Mouse (Mus musculus) ovary, postnatal 10 days (tissue): ENCODE data around the gene Vps13c.

ENCODE experiments used
- DNase-seq: peaks from one replicate; pipeline ENCODE4 v3.0.0; 2022; ENCODE audit warnings: low spot score

Vps13c gene

DNA sequence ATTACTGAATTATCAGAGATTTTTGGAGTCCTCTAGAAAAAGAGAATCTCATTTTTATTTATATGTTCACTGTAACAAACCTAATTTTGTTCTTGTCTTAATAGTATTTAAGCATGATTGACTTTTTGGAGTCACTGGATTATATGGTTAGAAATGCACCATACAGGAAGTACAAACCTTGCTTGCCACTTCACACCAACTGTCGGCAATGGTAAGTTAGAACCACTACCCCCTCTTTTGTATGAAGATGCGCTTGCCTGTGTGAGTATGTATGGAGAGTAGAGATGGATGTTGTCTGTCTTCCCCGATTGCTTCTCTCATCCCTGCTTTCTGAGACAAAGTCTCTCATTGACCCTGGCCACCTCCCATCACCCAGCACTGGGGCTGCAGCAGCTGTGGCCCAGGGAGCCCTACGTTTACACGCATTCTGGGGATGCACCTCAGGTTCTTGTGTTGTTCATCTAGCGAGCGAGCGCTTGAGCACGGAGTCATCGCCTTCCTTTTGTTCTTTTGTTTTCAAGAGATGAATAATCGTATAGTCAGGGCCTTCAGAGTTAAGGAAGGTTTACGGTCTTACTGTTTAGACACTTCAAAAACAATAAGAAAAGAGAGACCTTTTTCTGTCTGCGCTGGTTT is 43.3 kb downstream of the Vps13c start:
- no peak for DNase-seq

DNA sequence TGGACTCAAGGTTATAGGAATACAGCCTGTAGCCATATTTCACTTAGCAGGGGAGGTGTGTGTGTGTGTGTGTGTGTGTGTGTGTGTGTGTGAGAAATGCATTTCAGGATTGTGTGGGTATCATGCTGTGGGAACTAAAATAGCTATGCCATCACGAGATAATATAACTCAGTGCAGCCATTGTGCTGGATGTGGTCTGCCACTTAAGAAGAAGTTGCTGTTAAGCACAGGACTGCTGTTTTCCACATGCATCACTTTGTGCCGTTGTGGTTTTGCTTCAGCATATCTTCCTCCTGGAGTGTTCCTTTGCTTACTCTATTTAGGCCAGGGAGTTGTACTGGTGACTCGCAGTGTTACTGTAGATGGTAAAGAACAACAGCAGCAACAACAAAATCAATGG is 43.9 kb downstream of the Vps13c start:
- no peak for DNase-seq

DNA sequence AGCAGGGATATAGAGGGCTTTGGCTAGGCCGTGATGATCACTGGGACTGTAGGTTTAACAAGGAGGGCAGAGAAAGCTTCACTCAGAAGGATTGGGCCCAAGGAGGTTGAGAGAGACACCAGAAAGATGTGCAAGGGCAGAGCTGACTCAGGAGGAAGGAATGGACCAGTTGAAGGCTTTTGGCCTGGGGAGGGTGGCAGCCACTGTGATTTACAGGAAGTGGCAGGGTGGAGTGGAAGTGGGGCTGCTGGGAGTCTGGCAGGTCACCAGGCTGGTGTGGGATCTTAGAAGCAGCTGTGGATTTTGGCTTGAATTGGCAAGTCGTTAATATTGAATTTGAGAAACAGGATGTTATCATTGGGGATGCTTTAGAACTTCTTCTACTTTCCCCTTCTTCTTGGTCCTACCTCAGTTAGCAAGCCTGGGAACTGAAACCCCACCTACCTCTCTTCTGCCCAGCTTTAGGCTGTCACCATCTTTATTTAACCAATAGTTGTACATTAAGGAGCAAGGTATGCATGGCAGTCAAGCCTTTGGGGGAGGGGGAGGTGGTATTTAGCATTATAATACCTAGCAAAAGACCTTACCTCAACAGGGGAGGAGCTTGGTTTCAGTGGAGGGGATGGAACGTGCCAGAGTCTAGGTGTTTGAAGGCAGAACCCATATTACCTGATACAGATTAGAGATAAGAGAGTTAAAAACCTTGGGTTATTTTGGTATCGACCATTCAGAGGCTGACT is 47.0 kb downstream of the Vps13c start:
- DNase-seq = no peak

DNA sequence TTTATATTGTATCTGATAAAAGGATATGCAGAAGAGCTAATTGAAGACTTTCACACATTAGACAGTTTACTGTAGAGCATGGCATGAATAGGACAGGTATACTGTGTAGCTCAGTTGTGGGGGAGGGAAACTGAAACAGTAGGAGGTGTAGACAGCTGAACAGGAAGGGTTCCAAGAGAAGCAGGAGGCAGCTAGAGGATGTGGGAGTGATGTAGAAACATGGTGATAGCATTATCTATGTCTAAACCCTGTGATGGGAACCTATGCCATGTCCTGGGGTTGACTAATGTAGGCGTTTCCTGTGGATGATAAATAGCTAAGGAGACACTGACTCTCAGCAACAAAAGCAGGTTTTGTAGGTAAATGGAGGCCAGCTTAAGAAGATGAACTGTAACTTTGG is 53.3 kb downstream of the Vps13c start:
- no peak for DNase-seq

DNA sequence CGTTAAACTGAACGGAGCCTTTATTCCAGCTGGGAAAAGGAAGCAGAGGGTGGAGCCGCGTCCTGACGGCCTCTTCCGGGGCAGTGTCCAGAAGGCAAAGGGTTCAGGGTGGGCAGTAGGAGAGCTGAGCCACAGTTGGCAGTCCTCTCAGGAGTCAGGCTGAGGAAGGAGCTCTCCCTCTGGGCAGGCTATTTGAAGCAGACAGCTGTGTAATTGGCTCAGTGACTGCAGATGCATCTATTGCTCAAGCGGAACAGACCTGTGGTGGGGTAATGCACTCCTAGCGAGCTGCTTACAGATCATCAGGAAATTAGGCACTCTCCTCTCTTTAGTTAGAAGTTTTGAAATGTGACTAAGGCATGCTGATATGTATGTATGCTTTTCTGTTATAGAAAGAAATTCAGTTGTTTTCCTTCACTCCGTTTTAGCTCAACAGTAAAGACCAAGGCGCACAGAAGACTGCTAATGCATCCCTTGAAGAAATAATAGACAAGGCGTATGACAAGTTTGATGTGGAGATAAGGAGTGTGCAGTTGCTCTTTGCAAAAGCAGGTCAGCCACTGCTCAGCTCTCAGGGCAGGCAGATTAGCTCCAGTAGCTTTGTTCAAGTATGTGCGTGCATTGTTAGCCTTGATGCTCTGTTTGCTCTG is 56.6 kb downstream of the Vps13c start:
- DNase-seq = no peak

DNA sequence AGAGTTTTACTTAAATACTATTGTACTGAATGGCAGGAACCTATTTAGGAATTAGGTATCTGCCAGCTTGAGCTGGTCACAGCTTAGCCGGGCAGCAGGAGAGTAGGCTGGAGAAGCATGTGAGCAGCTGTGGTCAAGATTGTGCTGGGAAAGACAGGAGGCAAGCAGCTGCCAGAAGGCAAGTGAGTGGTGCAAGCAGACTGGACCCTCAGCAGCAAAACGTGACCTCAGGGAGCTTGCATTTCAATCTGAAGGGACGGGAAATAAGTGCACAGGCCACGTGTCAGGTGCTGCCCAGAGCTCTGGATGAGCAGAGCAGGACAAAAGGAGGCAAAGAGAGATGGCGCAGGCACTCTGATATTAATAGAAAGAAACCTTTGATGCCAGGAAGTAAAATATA is 60.2 kb downstream of the Vps13c start:
- DNase-seq = no peak

DNA sequence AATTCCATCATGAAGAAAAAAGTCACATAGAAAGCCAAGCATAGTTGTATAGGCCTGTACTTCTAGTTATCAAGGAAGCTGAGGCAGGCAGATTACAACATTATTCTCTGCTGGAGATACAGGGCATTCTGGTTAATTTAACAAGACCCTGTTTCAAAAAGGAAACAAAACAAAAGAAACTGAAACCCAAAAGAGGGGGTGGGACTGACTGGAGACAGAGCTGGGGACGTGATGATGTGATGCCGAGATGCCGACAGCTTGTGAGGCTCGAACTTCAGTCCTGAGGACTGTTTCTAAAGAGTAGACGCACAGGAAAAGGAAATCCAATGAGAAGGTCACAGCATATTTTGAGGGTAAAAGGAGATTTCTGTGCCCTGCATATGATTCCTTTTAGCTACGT is 64.2 kb downstream of the Vps13c start:
- DNase-seq = no peak

DNA sequence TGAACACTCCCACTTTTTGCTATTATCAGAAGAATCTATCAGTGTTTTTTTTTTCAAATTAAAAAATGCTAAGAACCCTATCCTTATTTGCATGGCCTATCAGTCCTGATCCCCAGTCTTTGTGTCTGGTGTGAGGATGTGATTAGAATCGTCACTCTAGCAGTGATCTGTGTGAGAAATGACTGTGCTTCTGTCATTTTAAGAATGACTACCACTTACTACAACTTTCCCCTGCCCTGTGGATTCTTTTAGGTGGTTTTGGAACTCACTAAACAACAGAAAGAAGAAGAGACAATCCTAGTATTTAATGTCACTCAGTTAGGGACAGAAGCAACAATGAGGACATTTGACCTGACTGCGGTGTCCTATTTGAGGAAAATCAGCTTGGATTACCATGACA is 65.3 kb downstream of the Vps13c start:
- DNase-seq = no peak

DNA sequence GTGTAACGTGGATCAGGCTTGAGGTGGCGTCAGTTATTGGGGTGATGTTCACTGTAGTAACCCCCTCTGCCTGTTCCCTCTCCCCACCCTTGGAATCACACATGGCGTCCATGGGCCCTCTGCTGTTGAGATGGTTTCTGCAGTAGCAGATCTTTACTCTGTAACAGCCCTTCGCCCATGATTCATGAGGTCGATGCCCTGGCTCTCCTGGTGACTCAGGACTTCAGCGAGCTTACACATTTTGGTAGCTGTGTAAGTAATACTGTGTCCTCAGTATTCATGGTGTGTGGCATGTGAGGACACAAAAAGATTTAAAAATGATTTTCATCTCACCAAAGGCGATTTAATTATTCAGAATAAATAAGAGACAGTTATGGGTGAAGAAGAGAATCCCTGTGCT is 74.5 kb downstream of the Vps13c start:
- no peak for DNase-seq

DNA sequence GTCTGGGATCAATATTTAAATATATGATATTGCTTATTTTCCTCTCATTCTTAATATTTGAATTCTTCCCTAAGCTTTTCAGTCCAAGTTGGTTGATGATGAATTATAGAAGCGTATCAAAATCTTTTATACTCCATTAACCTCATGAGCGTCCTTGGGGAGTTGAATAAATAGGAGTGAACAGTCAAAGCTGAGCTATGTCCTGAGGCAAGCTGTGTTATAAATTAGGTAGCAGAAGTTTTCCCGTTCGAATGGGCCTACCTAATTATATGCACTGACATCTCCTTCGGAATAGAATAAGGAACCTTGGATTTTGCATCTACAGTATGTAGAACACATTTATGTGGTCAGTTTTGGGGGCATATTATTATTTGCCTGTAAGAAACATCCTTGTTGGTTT is 82.2 kb downstream of the Vps13c start:
- no peak for DNase-seq

DNA sequence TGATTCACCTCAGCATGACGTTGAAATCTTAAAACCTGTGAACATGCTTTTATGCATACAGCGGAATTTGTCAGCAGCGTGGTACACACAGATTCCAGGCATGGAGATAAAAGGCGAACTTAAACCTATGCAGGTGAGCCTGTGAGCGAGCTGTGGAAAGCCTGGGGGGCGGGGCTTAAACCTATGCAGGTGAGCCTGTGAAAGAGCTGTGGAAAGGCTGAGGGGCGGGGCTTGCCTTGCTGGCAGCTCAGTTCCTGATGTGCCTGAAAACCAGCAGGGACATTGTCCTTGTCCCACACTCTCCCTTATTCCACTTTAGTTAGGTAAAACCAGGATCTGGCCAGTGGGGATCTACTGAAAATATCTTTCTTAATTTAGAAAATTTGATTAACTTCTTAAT is 90.4 kb downstream of the Vps13c start:
- DNase-seq = no peak

DNA sequence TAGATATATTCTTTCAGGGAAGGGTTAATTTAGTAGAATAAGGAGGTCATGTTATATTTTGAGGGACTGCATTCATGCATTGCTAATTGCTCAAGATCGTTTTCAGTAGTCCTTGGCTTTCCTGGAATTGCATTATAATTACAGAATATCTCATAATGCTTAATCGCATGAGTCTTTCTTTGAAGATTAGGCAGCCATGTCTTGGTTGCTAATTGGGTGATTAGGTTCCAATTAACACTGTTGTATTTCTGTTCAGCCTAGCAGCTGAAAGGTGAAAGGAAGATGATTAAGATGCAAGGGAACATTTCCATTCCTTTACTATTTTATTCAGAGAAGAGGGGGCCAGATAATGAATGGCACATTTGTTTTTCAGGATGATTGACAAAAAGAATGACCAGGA is 97.1 kb downstream of the Vps13c start:
- no peak for DNase-seq

DNA sequence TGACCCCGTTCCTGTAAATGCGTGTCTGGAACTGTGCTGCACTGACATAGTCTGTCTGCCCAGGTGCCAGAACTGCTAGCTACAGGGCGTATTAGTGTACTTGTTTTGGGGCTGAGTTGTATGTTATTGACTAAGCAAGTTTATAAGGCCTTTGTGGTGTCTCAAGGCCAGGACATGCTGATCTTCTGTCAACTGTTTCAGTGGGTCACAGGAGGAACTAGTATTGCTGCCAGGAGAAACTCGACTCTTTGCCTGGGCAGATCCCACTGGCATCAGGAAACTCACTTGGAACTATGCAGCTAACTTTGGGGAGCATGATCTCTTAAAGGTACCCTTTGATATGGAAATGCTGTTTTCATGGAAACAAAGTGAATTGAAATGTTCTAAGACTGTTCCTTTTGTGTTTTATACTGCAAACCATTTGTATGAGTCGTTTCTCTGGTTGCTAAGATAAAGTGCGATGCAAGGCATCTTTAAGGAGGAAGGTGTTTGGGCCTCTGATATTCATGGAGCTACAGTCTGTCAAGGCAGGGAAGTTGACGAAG is 115.3 kb downstream of the Vps13c start:
- no peak for DNase-seq

DNA sequence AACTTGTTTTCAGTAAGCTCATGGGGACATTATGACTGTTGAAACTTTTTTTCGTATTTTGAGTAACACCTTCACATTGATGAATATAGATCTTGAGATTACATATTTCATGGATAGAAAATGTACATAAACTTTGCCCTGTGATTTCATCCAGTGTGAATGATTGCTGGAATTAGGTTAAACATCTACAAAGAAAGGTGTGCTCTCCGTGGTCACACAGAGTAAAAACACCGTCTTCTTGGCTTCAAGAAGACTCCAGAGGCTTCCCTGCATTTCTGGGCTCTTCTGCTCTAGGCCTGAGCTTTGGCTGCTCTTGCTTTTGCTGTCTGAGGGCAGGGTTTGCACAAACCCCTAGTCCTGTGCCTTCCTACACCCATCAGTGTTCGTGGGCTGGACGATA is 121.8 kb downstream of the Vps13c start:
- no peak for DNase-seq

DNA sequence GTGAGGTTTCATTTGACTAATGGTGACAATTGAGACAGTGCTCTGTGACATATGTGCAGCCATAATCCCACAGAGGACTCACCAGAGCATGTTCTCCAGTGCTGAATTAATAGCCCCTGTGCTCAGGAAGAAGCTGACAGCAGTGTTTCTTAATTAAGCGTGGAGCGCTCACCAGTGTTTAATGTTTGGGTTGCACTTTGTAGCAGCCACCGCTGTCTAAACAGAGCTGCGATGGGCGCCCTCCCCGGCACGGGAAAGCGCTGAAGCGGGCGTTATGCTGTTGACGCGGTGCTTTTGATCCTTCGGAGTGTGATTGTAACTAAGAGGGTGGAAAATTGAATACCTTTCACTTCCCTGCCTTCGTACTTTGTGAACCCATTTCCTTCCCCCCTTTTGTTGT is 125.7 kb downstream of the Vps13c start:
- DNase-seq = no peak

DNA sequence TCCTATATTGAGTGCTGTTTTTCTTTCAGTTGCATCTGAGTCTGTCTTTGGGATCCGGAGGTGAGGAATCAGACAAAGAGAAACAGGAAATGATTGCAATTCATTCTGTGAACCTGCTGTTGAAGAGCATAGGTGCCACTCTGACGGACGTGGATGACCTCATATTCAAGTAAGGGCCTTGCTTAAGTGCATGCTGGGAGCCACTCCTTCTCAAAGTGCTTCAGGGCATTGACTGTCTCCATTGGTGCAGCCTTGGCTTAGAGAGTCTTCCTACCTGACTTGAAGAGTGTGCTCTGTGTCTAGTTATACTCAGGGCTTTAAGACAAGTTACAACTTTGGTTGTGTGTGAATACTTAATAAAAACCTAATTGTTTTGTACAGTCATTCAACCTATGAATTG is 126.8 kb downstream of the Vps13c start:
- no peak for DNase-seq

DNA sequence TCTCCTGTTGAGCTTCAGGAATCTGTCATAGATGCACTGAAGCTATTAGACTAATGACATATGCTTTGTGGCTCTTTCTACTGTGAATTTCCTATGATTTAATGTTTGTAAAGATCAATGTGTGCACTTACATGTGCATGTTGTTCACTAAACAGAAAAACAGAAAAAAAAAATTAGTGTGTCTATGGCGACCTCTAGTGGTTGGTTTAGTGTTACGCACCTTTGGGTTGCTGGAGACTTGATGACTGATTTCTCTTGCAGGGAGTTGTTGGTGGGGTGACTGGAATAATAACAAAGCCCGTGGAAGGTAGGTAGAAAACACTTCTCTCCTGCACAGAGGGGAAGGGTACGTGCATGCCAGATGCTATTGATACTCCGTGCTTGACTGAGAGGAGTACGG is 133.3 kb downstream of the Vps13c start:
- DNase-seq = no peak

DNA sequence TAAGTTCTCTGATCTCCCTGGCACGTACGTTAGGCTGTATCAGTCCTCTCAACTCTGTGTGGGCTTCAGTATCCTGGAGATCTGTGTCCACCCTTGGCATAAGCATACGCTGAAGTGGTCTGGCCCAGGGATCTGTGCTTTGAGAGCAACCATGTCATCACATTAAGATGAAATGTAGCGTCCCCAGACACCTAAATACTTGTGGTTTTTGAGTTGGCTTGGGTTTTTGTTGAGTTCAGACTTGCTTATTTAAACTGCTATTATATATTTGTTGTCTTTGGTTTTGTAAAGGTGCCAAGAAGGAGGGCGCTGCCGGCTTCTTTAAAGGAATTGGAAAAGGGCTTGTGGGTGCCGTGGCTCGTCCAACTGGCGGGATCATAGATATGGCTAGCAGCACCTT is 135.3 kb downstream of the Vps13c start:
- no peak for DNase-seq

DNA sequence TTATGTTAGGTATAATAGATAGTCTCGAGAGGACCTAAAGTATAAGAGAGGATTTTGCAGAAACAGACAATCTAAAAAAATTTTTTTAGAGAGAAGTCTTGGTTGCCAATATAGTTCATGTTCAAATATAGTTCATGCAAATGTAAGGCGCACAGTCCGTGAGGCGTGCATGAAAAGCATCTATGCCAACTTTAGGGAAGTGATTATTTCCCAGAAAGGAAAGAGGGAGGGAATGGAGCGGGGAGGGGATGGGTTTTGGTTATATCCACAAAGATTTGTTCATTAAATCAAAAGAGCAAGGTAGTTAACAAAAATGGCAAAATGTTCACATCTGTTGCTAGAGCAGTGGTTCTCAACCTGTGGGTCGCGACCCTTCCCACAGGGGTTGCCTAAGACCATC is 166.4 kb downstream of the Vps13c start:
- DNase-seq = no peak

DNA sequence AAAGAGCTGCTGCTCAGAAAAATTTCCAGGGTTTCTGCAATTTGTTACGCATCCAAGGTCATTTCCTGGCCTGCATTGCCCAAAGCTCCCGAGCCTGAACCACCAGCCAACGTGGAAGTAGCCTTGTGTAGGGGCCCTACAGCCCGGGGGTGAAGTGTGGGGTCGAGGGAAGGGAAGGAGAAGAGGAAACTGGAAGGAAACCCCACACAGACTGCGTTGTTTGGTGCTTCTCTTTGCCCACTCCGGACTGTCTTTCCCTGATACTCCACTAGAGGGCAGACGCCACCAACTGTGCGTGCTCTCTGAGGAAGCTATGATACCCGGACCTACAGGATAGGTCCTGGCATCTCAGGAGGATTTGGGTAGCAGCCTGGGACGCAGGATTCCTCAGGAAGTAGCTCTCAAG is 174.8 kb downstream of the Vps13c start:
- DNase-seq = peak; percentile 67

DNA sequence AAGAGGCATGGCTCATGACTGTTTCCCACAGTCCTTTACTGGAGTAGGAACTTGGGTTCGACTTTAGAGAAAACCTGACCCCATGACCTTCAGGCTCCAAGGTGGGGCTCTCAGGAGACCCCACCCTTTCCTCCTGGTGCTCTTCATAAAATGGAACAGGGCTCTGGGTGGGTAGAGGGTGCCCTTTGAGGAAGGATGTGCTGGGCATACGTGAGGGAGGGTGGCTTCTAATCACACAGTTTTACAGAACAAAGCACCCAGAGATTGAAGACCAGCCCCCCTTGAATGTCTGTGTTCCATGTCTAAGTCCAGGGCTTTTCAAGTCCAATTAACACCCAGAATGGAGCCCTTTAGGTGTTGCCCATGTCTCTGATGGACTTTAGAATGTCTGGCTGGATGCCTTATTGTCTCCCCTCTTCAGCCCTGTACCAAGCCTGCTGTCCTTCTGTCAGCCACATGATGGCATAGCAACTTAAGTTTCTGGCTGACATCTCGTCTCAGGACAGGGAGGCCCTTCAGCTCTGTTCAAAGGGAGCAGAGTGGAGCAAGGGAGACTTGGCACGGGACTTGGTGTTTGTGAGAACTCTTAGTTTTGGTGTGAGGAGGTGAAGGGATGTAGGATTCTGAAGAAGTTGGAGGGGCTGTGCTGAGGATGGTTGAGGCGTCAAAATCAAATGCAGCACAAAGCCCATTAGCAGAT is 176.2 kb downstream of the Vps13c start:
- DNase-seq = no peak

DNA sequence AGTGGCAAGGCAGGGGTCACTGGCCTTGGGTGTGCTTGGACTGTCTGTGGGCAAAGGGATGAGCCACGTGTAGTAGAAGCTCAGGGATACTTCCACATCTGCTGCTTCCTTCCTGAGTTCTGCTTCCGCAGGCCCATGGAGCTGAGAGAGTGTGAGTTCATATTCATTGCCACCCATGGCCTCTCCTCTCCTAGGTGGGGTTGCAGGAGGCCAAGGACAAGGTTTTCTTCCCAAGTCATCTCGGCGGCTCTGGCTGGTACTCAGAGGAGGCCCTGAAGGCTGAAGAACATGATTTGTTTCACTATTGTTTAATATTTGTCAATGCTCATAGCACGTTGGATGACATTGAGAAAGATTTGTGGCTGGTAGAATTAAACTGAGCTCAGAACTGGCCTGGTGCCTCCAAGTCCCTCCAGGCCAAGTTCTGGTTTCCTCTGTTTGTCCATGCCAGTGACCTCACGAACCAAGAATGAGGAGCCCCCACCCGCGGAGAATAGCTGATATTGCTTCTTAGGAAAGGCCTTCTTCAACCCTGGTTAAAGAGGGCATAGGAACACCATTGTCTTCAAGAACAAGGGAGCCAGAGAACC is 180.7 kb downstream of the Vps13c start:
- no peak for DNase-seq
